Mouse (Mus musculus) lung, embryonic 14.5 days (tissue): ENCODE data around the gene Dennd6a. TPM values are rescaled to one million over a fixed set of nuclear protein-coding genes. Genes with fewer than 3 reads are reported as not detected.
"Not testable (repeated sequence)": the region's sequence is repeated elsewhere in the genome, so short reads cannot be mapped to it uniquely, and the experiment has no call there.

Source experiments
- ATAC-seq: fragments of 200-750 bp; cut with Nextera tagmentation; 2 replicates; pipeline ENCODE4 v1.8.0; 2017; ENCODE audit warnings: mild to moderate bottlenecking, moderate TSS enrichment, moderate library complexity; ENCODE audit not compliant: insufficient read depth
- DNase-seq: peaks from one replicate; pipeline ENCODE4 v3.0.0-alpha.2; 2015
- H3K27ac ChIP-seq: fragments of 300-500 bp; sonication (generic); 2 replicates; pipeline ENCODE4 v1.5.1; 2014; ENCODE audit warnings: low read depth, mild to moderate bottlenecking, moderate library complexity
- H3K27me3 ChIP-seq: fragments of 300-500 bp; sonication (generic); 2 replicates; pipeline ENCODE4 v1.6.1; 2014; ENCODE audit warnings: low read length, control low read depth; ENCODE audit not compliant: insufficient read depth
- H3K36me3 ChIP-seq: fragments of 300-500 bp; sonication (generic); 2 replicates; pipeline ENCODE4 v1.6.1; 2014; ENCODE audit warnings: control low read depth; ENCODE audit not compliant: insufficient read depth
- H3K4me1 ChIP-seq: fragments of 300-500 bp; sonication (generic); 2 replicates; pipeline ENCODE4 v1.6.1; 2014; ENCODE audit warnings: antibody characterized with exemption, control low read depth; ENCODE audit not compliant: insufficient read depth
- H3K4me2 ChIP-seq: fragments of 300-500 bp; sonication (generic); 2 replicates; pipeline ENCODE4 v1.6.1; 2014; ENCODE audit warnings: mild to moderate bottlenecking
- H3K4me3 ChIP-seq: fragments of 300-500 bp; sonication (generic); 2 replicates; pipeline ENCODE4 v1.5.1; 2014; ENCODE audit warnings: low read depth, low read length
- H3K9ac ChIP-seq: fragments of 300-500 bp; sonication (generic); 2 replicates; pipeline ENCODE4 v1.6.1; 2014
- H3K9me3 ChIP-seq: fragments of 300-500 bp; sonication (generic); 2 replicates; pipeline ENCODE4 v1.6.1; 2016; ENCODE audit warnings: low read depth, low read length, control low read depth
- CTCF ChIP-seq: IDR thresholded peaks from 2 replicates; pipeline ENCODE4 v1.5.1; 2016; ENCODE audit warnings: antibody characterized with exemption, low read depth
- WGBS: fragments of 180-500 bp; shearing (Covaris S2); extraction: QIAGEN DNeasy Blood & Tissue Kit; methylation state at CpG from one replicate; pipeline ENCODE4 v1.1.7; 2014; 5-methylcytosine and 5-hydroxymethylcytosine counted together
- polyA plus RNA-seq: library from polyadenylated mRNA; unstranded; fragments of >200 nt; fragmentation: Nextera tagmentation; extraction: Ambion mirVana; gene quantifications from 2 replicates; pipeline ENCODE4 v1.2.1, GENCODE M21; 2014

Gene Dennd6a
- polyA plus RNA-seq, 1 experiment from 2014 or later, result 39.1 TPM

DNA sequence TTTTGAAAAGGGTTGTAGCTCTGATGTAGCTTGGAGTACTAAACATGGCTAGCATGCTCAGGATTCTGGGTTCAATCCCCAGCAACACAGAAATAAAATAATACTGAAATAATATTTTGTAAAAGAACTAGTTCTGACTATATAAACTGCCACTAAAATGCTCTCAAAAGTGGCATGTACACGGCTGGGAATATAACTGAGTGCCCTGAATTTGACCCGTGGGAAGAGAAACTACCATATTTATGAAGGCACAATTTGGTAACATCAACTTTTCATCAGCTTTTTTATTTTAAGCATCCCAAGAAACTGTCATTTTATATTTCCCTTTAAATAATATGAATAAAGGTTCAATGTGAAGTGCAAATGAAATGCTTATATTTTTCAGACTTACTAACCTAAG is 90.2 kb downstream of the Dennd6a start:
- Histone ChIP-seq H3K36me3 (peaks cover 44% of the 10 kb centered on the region), H3K4me2 (no peak overlapping the region), H3K9me3 (no peaks in the 10 kb centered on the region), H3K9ac (no peak overlapping the region), H3K4me1 (peaks cover 4% of the 10 kb centered on the region), H3K27me3 (no peaks in the 10 kb centered on the region), H3K27ac (no peak overlapping the region), H3K4me3 (no peak overlapping the region)
- DNase-seq (no peak), ATAC-seq (no peak)
- no peak for TF ChIP-seq CTCF
- WGBS, result 83% methylated on average over 2 of the region's 2 CpGs

DNA sequence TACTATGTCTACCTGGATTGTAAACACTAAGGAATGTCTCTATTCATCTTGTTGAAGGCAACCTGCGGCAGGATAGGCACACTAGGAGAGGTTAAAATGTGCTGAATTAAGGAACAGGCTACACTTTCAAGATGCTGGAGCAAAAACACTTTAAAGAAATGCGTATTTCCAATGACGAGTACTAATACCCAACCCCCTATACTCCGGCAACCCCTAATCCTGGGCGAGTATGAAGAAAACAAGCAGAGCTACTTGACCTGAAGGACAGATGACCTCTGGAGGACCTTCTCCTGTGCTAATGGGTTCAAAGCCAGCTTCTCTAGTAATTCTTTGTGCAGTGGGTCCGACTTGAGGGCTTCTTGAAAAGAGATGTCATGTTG is 94.3 kb downstream of the Dennd6a start:
- Histone ChIP-seq H3K4me3 (peak overlapping the region; percentile 93), H3K27me3 (no peaks in the 10 kb centered on the region), H3K4me1 (peaks cover 9% of the 10 kb centered on the region), H3K9me3 (no peaks in the 10 kb centered on the region), H3K4me2 (peak overlapping the region; percentile 96), H3K9ac (peak overlapping the region; percentile 77), H3K27ac (peak overlapping the region; percentile 87; the same call in 1 of the 2 replicates), H3K36me3 (peaks cover 28% of the 10 kb centered on the region)
- no peak for TF ChIP-seq CTCF
- WGBS, result 12% methylated on average over 6 of the region's 6 CpGs
- ATAC-seq, result no peak
- no peak for DNase-seq

- DNase-seq (peak; percentile 48), ATAC-seq (peak; percentile 56)
- Histone ChIP-seq H3K9ac (peak overlapping the region; percentile 77), H3K27me3 (no peaks in the 10 kb centered on the region), H3K27ac (peak overlapping the region; percentile 87), H3K4me3 (peak overlapping the region; percentile 93), H3K4me1 (peaks cover 9% of the 10 kb centered on the region), H3K36me3 (peaks cover 24% of the 10 kb centered on the region), H3K9me3 (no peaks in the 10 kb centered on the region), H3K4me2 (peak overlapping the region; percentile 96)
- WGBS, result under 1% methylated on average over 73 of the region's 73 CpGs
- no peak for TF ChIP-seq CTCF
Measured at GRCm38 (mm10) chr14:26668371-26669291, 95.0 kb downstream of the Dennd6a start.

DNA sequence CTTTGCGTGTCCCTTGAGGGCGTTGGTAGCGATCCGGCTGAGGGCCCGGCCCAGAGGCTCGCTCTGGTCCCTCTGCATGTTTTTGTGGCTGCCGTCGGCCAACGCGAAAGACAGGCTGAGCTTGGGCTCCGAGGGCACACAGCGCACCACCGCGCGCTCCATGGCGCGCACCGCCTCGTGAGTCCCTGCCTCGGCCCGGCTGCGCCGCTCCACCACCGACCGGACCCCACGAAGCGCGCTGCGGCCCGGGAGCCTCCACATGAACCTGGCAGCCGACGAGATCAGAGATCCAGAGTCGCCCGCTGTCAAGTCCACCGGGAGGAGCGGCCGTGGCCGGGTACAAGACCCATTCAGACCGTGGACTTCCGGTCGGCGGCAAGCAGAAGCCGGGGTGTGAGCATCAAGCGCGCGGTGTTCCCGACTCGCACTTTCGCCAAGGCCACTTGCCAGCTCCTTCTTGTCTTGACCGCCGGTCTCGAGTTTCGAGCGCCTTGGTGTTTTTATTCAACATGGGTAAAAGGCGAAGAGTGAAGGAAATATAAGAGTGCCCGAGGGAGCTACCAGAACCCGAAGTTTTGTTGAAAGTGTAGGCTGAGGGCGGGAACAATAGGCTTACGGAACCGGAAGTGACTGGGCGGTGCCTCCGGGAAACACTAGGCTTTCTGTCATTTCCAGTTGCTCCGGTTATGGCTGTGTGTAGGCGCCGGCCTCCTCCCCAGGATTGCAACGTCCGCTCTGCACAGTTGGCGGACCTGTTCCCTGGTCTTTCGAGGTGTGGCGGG is 95.8 kb downstream of the Dennd6a start, which contains the start of gene Pde12:
Gene Pde12 (minus strand): TSS at position 592 of the 782 bp plus-strand sequence.
- H3K27me3 ChIP-seq, result no peaks in the 10 kb centered on the region

GRCm38 (mm10) chr14:26670964-26671363 is 97.3 kb downstream of the Dennd6a start:
- Histone ChIP-seq H3K27ac (no peak overlapping the region), H3K4me2 (peak overlapping the region; percentile 96; the same call in 1 of the 2 replicates), H3K4me3 (no peak overlapping the region), H3K4me1 (peaks cover 9% of the 10 kb centered on the region), H3K9me3 (no peaks in the 10 kb centered on the region), H3K9ac (no peak overlapping the region), H3K36me3 (peaks cover 6% of the 10 kb centered on the region; the same call in 1 of the 2 replicates), H3K27me3 (no peaks in the 10 kb centered on the region)
- ATAC-seq (no peak), DNase-seq (no peak)
- TF ChIP-seq CTCF, result no peak

More for the DNA sequence above, 95.8 kb downstream of the Dennd6a start, which contains the start of gene Pde12:
- H3K36me3 ChIP-seq, result peaks cover 19% of the 10 kb centered on the region
- H3K4me1 ChIP-seq, result peaks cover 9% of the 10 kb centered on the region
- peak within 1 kb of the TSS; percentile 87 for H3K27ac ChIP-seq
- WGBS, result under 1% methylated on average over 70 of the region's 70 CpGs
- peak within 1 kb of the TSS; percentile 93 for H3K4me3 ChIP-seq
- peak within 1 kb of the TSS; percentile 77 for H3K9ac ChIP-seq
- peak within 1 kb of the TSS; percentile 96 for H3K4me2 ChIP-seq
- DNase-seq (peak; percentile 94), ATAC-seq (peak; percentile 91)
- no peaks in the 10 kb centered on the region for H3K9me3 ChIP-seq
- TF ChIP-seq CTCF, result no peak

DNA sequence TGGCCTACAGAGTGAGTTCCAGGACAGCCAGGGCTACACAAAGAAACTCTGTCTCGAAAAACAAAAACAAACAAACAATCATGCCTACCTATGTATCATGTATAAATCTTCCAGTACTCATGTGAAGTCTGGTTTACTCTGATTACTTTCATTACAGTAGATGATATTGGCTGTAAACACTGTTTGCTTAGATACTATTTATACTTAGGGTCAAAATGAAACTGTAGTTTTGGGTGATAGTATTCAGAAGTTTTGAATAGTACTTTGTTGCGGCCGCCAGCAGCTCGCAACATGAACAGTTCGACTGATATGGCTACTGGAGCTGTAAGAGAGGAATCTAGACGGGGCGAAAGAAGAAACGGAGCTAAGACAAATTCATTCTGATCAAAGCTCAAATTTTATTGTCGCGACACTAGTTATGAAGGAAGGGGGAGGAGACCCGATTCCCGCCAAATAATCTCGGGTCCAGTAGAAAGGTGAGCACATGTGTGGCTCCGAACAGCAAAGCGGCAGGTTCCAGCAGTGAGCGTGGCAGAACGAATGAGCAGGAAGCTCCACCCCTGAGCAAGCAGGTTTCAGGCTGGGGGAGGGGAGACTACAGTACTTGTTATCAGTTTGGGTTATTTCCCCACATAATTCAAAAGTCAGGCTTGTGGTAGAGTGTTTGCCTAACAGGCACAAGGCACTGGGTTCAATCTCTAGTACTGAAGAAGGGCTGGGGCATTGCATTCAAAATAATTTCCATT is 98.4 kb downstream of the Dennd6a start:
- WGBS, result 54% methylated on average over 17 of the region's 17 CpGs
- H3K4me1 ChIP-seq, H3K4me2 ChIP-seq, H3K4me3 ChIP-seq, H3K36me3 ChIP-seq, H3K27ac ChIP-seq, ATAC-seq, H3K9me3 ChIP-seq, H3K9ac ChIP-seq, H3K27me3 ChIP-seq, DNase-seq: not testable (repeated sequence)

DNA sequence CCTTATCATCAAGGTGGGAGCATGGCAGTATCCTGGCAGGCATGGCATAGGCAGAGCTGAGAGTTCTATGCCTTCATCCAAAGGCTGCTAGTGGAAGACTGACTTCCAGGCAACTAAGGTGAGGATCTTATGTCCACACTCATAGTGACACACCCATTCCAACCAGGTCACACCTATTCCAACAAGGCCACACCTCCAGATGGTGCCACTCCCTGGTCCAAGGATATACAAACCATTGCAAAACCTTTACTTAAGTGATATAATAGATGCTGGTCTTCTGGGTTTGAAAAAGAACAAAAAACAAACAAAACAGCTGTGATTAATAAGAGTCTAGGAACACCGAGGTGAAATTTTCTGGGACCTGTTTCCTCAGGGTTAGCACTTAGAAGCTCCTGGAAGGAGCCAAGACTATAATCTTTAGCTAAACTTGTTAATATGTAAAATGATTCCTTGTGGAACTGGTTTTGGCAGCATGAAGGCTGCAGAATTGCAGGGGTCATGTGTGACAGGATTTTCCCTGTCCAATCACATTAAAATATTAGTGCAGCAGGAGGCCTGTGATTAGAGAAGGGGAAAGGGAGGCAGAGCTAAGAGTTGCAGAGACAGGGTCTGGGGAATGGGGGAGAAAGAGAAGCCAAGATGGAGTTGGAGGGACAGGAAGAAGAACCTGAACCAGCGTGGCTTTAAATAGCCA is 101.0 kb downstream of the Dennd6a start:
- H3K27me3 ChIP-seq, H3K4me3 ChIP-seq, H3K9ac ChIP-seq, H3K36me3 ChIP-seq, H3K9me3 ChIP-seq, ATAC-seq, H3K4me1 ChIP-seq, H3K4me2 ChIP-seq, DNase-seq, H3K27ac ChIP-seq: not testable (repeated sequence)
- WGBS, result 60% methylated on average over 2 of the region's 2 CpGs
